Mouse (Mus musculus): ENCODE data around the gene Gm382. TPM values are rescaled to one million over a fixed set of nuclear protein-coding genes. Genes with fewer than 3 reads are reported as not detected.

Gm382 gene
- not detected in 2 replicates for polyA plus RNA-seq (2012; rRNA removed)

GRCm38 (mm10) chrX:127039672-127040071 is at the start of gene Gm382:
Gene Gm382, plus strand, starts transcription at chrX:127039972.

Other genes with a start within 250 kb of the Gm382 start
- gene 4932411N23Rik, start 224.1 kb upstream of the Gm382 start, polyA plus RNA-seq (2012; rRNA removed), result not detected in 2 replicates

All from liver, embryonic 18 days (tissue).